Mouse (Mus musculus) heart, adult 18-20 months (tissue): ENCODE measurements around the gene Tmed5. TPM values are rescaled to one million over a fixed set of nuclear protein-coding genes. Genes with fewer than 3 reads are reported as not detected.

ENCODE experiments used
- total RNA-seq, 2 experiments: library from RNA; stranded (reverse); gene quantifications; 2 replicates each; pipeline ENCODE4 v1.2.3; 2021

The Tmed5 gene
- total RNA-seq, 2 experiments from 2014 or later = 32.0 to 35.7 TPM

Other genes starting within 250 kb of the Tmed5 start
- gene Rpl5, start 232.1 kb downstream of the Tmed5 start, total RNA-seq = 10 to 100 TPM; 28.2 to 32.2 TPM
- 10 to 100 TPM; 11.7 to 12.5 TPM for gene Fam69a, start 145.5 kb downstream of the Tmed5 start, total RNA-seq
- gene Mtf2, start 66.9 kb downstream of the Tmed5 start, total RNA-seq = 1 to 10 TPM; 7.8 to 8.6 TPM
- under 1 TPM; 0.20 to 0.59 TPM for gene Ccdc18, start 255 bp upstream of the Tmed5 start, total RNA-seq
- gene Dr1, start 136.3 kb upstream of the Tmed5 start, total RNA-seq = 10 to 100 TPM; 19.3 to 21.5 TPM
- gene Pigg, start 180.0 kb upstream of the Tmed5 start, total RNA-seq = 10 to 100 TPM; 10.1 to 12.5 TPM
- 1 to 10 TPM; 2.5 to 3.8 TPM for gene Gm42517, start 235.3 kb upstream of the Tmed5 start, total RNA-seq